In the genomic region with DNA sequence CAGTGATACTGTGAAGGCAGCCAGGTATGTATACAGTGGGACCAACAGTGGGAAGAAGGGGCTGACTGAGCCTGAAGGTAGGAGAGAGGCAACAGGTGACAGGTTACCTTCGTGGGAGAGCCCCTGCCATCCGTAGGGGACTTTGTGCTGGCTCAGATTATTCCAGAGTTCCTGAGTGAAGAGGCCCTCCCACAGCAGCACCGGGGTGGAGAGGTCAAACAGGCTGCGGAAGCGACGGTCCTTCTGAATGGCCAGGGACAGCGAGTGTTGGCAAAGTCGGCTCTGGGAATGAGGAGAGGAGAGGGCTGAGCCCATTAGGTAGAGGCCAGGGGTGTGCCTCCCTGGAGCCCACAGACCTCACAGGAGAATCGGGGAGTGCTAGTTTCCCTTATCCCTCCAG, we compare ENCODE assay signal across 24 mouse cellular contexts. TPM values are rescaled to one million over a fixed set of nuclear protein-coding genes. Genes with fewer than 3 reads are reported as not detected.
DNase-seq lines count a peak whose midpoint lies in the region; ATAC-seq and TF ChIP-seq lines count a peak whose summit lies in the region.
"Had no signal": no experiment of that assay in that cellular context is flagged by ENCODE, and none has a peak within 500 bp of the region (broad histone marks: within the 10 kb centered on the region; RNA-seq: fewer than 3 reads in every experiment).

No protein-coding gene starts in this region.

- ATAC-seq in kidney, embryonic 15.5 days (replicated peaks; ENCODE audit: low FRiP score): no peak
- ATAC-seq in kidney, embryonic 16.5 days (ENCODE audit: low FRiP score, low TSS enrichment): no peak
- no peak for ATAC-seq in forebrain, embryonic 13.5 days
- ATAC-seq: forebrain, embryonic 15.5 days had no signal

- peaks cover 29% of the 10 kb centered on the region for H3K4me1 ChIP-seq in kidney, embryonic 15.5 days
- peaks cover 36% of the 10 kb centered on the region for H3K4me1 ChIP-seq in kidney, adult 2 months (ENCODE audit: control insufficient read depth, insufficient read depth, low read length)
- H3K4me1 ChIP-seq in kidney, embryonic 16.5 days (ENCODE audit: insufficient read depth, low read length): peaks cover 10% of the 10 kb centered on the region; the same call in 1 of the 2 replicates
- no peaks in the 10 kb centered on the region for H3K4me1 ChIP-seq in forebrain, embryonic 13.5 days
- H3K4me1 ChIP-seq: forebrain, embryonic 12.5 days; forebrain, embryonic 15.5 days had no signal

- no peak for TF ChIP-seq CTCF in kidney, adult 2 months (conservative IDR thresholded peaks at IDR 0.05; ENCODE audit: insufficient read depth, insufficient read length, low read depth, low read length)

- 59% methylated on average over 9 of the region's 9 CpGs for WGBS in kidney, embryonic 15.5 days
- 44% methylated on average over 9 of the region's 9 CpGs for WGBS in kidney, adult 2 months
- WGBS in kidney, embryonic 16.5 days: 57% methylated on average over 9 of the region's 9 CpGs
- WGBS in forebrain, embryonic 13.5 days: 78% methylated on average over 9 of the region's 9 CpGs

- H3K27ac ChIP-seq in kidney, embryonic 15.5 days: no peak overlapping the region
- peak overlapping the region; percentile 79 for H3K27ac ChIP-seq in kidney, adult 2 months (ENCODE audit: insufficient read depth, low read depth, low read length)
- no peak overlapping the region for H3K27ac ChIP-seq in kidney, embryonic 16.5 days (ENCODE audit: low read length)
- H3K27ac ChIP-seq in forebrain, embryonic 13.5 days: no peak overlapping the region
- H3K27ac ChIP-seq: embryonic facial prominence, embryonic 13.5 days; embryonic facial prominence, embryonic 15.5 days; forebrain, embryonic 10.5 days; forebrain, embryonic 12.5 days; forebrain, embryonic 15.5 days had no signal

- peaks cover 30% of the 10 kb centered on the region for H3K36me3 ChIP-seq in kidney, embryonic 15.5 days
- H3K36me3 ChIP-seq in kidney, adult 2 months (ENCODE audit: control insufficient read depth, insufficient read depth, low read length): no peaks in the 10 kb centered on the region; the same call in 1 of the 2 replicates
- H3K36me3 ChIP-seq in kidney, embryonic 16.5 days (ENCODE audit: insufficient read depth, low read length): peaks cover 14% of the 10 kb centered on the region
- peaks cover 33% of the 10 kb centered on the region for H3K36me3 ChIP-seq in forebrain, embryonic 13.5 days (ENCODE audit: poor library complexity, severe bottlenecking)
- H3K36me3 ChIP-seq: forebrain, embryonic 15.5 days had no signal

- no peaks in the 10 kb centered on the region for H3K27me3 ChIP-seq in kidney, embryonic 15.5 days
- no peaks in the 10 kb centered on the region for H3K27me3 ChIP-seq in kidney, adult 2 months (replicated peaks; ENCODE audit: control insufficient read depth, insufficient read depth, low read length)
- H3K27me3 ChIP-seq in kidney, embryonic 16.5 days (ENCODE audit: insufficient read depth, low read length): no peaks in the 10 kb centered on the region
- H3K27me3 ChIP-seq in forebrain, embryonic 13.5 days: no peaks in the 10 kb centered on the region
- H3K27me3 ChIP-seq: embryonic facial prominence, embryonic 13.5 days; embryonic facial prominence, embryonic 15.5 days; forebrain, embryonic 12.5 days; forebrain, embryonic 15.5 days had no signal

- no peak for TF ChIP-seq POLR2A in kidney, adult 2 months (IDR thresholded peaks at IDR 0.05; ENCODE audit: low read depth, low read length)

- H3K9ac ChIP-seq in kidney, embryonic 15.5 days: no peak overlapping the region; the same call in 1 of the 2 replicates
- no peak overlapping the region for H3K9ac ChIP-seq in kidney, embryonic 16.5 days (replicated peaks; ENCODE audit: low read length)
- no peak overlapping the region for H3K9ac ChIP-seq in forebrain, embryonic 13.5 days
- H3K9ac ChIP-seq: embryonic facial prominence, embryonic 13.5 days; embryonic facial prominence, embryonic 15.5 days; forebrain, embryonic 12.5 days; forebrain, embryonic 15.5 days had no signal

- H3K4me2 ChIP-seq in kidney, embryonic 15.5 days: no peak overlapping the region
- H3K4me2 ChIP-seq in kidney, embryonic 16.5 days (replicated peaks; ENCODE audit: low read depth, low read length): no peak overlapping the region
- H3K4me2 ChIP-seq in forebrain, embryonic 13.5 days: no peak overlapping the region
- H3K4me2 ChIP-seq: embryonic facial prominence, embryonic 13.5 days; embryonic facial prominence, embryonic 15.5 days; forebrain, embryonic 12.5 days; forebrain, embryonic 15.5 days had no signal

- no peaks in the 10 kb centered on the region for H3K9me3 ChIP-seq in kidney, embryonic 15.5 days (replicated peaks)
- no peaks in the 10 kb centered on the region for H3K9me3 ChIP-seq in kidney, embryonic 16.5 days (ENCODE audit: low read length)
- H3K9me3 ChIP-seq in forebrain, embryonic 13.5 days (replicated peaks): no peaks in the 10 kb centered on the region
- H3K9me3 ChIP-seq: embryonic facial prominence, embryonic 13.5 days; embryonic facial prominence, embryonic 15.5 days; forebrain, embryonic 10.5 days; forebrain, embryonic 12.5 days; forebrain, embryonic 15.5 days had no signal

- DNase-seq in kidney, adult 11 months: peak; percentile 57
- DNase-seq in kidney, adult 2 months: peak; percentile 76
- peak; percentile 46 for DNase-seq in kidney, postnatal 14 days
- no peak for DNase-seq in kidney, postnatal 10 days
- DNase-seq in kidney, postnatal 36 days: peak; percentile 66 to 68
- DNase-seq: adrenal gland, adult 2 months; adrenal gland, postnatal 10 days; adrenal gland, postnatal 25 days; cerebellum, adult 11 months; cerebellum, adult 18-20 months; cerebellum, adult 8-10 months; cerebellum, adult 9-11 months; cerebellum, postnatal 14 days; cerebellum, postnatal 36 days; embryo, embryonic 11 days had no signal

- no peak overlapping the region for H3K4me3 ChIP-seq in kidney, embryonic 15.5 days (replicated peaks)
- H3K4me3 ChIP-seq in kidney, adult 2 months (ENCODE audit: insufficient read depth, low read depth, low read length): no peak overlapping the region
- no peak overlapping the region for H3K4me3 ChIP-seq in kidney, embryonic 16.5 days (ENCODE audit: low read length)
- H3K4me3 ChIP-seq in forebrain, embryonic 13.5 days: no peak overlapping the region
- H3K4me3 ChIP-seq: embryonic facial prominence, embryonic 13.5 days; embryonic facial prominence, embryonic 15.5 days; erythroblast, embryonic 14.5 days; forebrain, embryonic 10.5 days; forebrain, embryonic 12.5 days; forebrain, embryonic 15.5 days had no signal

RNA-seq across cellular contexts. Expression of a gene that starts 31.6 kb away (rescaled TPM):
- polyA plus RNA-seq in kidney, embryonic 15.5 days (2015; fragmentation: Nextera tagmentation; extraction: Ambion mirVana): 13.7 and 16.0 TPM in 2 replicates
- 16.2 and 21.0 TPM in 2 replicates for polyA plus RNA-seq in kidney, adult 2 months (2012; rRNA removed)
- polyA plus RNA-seq in kidney, embryonic 16.5 days (2015; fragmentation: Nextera tagmentation; extraction: Ambion mirVana): 17.0 and 17.5 TPM in 2 replicates
- polyA plus RNA-seq in forebrain, embryonic 13.5 days (2015; fragmentation: Nextera tagmentation; extraction: Ambion mirVana): 8.8 and 9.3 TPM in 2 replicates

RNA-seq across cellular contexts. Expression of a gene that starts 32.4 kb away (rescaled TPM):
- 1.1 and 1.6 TPM in 2 replicates for polyA plus RNA-seq in kidney, embryonic 15.5 days (2015; fragmentation: Nextera tagmentation; extraction: Ambion mirVana)
- 0.44 and 0.52 TPM in 2 replicates for polyA plus RNA-seq in kidney, adult 2 months (2012; rRNA removed)
- polyA plus RNA-seq in kidney, embryonic 16.5 days (2015; fragmentation: Nextera tagmentation; extraction: Ambion mirVana): 1.3 and 1.5 TPM in 2 replicates
- polyA plus RNA-seq in forebrain, embryonic 13.5 days (2015; fragmentation: Nextera tagmentation; extraction: Ambion mirVana): 0.79 and 0.80 TPM in 2 replicates
- polyA plus RNA-seq: erythroblast, embryonic 14.5 days had no signal

RNA-seq across cellular contexts. Expression of a gene that starts 58.9 kb away (rescaled TPM):
- polyA plus RNA-seq in kidney, embryonic 15.5 days (2015; fragmentation: Nextera tagmentation; extraction: Ambion mirVana): 9.5 and 9.8 TPM in 2 replicates
- polyA plus RNA-seq in kidney, adult 2 months (2012; rRNA removed): 18.0 and 19.1 TPM in 2 replicates
- 11.4 and 12.8 TPM in 2 replicates for polyA plus RNA-seq in kidney, embryonic 16.5 days (2015; fragmentation: Nextera tagmentation; extraction: Ambion mirVana)
- polyA plus RNA-seq in forebrain, embryonic 13.5 days (2015; fragmentation: Nextera tagmentation; extraction: Ambion mirVana): 0.87 and 0.98 TPM in 2 replicates
